Mouse (Mus musculus) spleen, adult 2 months (tissue): Measurements from ENCODE around the gene Pla2g10.

Source experiments
- CTCF ChIP-seq: fragments of 200-500 bp; IDR thresholded peaks from 2 replicates; pipeline ENCODE4 v1.5.1; 2011; ENCODE audit warnings: mild to moderate bottlenecking, inconsistent platforms; ENCODE audit not compliant: insufficient read depth, insufficient read length, insufficient replicate concordance; ENCODE audit errors: extremely low read depth
- POLR2A ChIP-seq: fragments of 200-500 bp; IDR thresholded peaks from 2 replicates; pipeline ENCODE4 v1.6.1; 2011; ENCODE audit warnings: low read depth, low read length, inconsistent platforms

- TF ChIP-seq POLR2A (no peak), CTCF (no peak)
Measured at GRCm38 (mm10) chr16:13747708-13748107, 16.9 kb upstream of the Pla2g10 start.
